Mouse (Mus musculus) left cerebral cortex, adult 18-20 months (tissue): Measurements from ENCODE around the gene Cxcl16. TPM values are rescaled to one million over a fixed set of nuclear protein-coding genes. Genes with fewer than 3 reads are reported as not detected.

Experiments used
- DNase-seq, 2 experiments: peaks; one replicate each; pipeline ENCODE4 v3.0.0; 2021 to 2022; ENCODE audit warnings: low spot score in 2 of 2, mixed read lengths in 1 of 2
- microRNA-seq, 2 experiments: library from miRNA; unstranded; fragments of <30 nt; microRNA quantifications; one replicate each; pipeline ENCODE4 v1.2.0; 2021
- total RNA-seq, 2 experiments: library from RNA; stranded (reverse); gene quantifications; 2 replicates each; pipeline ENCODE4 v1.2.3; 2021

Cxcl16 gene
- total RNA-seq, 2 experiments from 2014 or later = 0.42 to 1.4 TPM

DNA sequence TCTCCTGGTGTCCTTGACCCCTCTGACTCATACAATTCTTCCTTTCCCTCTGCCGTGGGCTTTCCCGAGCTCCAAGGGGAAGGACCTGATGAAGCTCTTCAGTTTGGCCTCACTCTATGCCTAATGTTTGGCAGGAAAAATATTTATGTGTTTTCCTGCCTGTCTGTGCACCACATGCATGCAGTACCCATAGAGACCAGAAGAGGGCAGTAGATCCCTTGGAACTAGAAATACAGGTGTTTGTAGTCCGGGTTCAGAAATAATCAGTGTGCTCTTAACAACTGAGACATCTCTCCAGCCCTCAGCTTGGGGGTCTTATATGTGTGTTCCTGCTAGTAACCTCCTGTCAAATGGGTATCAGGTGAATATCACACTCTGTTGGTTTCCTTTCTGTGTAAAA, 45.8 kb downstream of the Cxcl16 start:
- peak; percentile 61 to 78 for DNase-seq

DNA sequence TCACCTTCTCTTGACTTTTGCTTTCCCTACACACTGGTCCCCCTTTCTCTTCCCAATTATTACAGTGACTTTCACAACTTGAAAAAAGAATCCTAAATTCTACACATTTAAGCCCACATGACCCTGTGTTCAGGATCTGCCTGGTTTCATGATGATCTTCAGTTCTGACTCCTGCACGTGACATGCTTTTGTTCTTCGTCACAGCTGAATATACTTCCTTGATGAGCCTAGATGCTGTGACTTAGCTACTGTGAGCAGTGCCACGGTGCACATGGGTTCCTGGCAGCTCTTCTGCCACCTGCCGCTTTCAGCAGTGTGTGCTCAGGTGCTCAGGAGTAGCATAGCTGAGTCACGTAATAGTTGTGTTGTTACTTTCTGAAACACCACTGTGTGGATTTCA, 47.2 kb downstream of the Cxcl16 start:
- no peak for DNase-seq

- no peak for DNase-seq
Observed at GRCm38 (mm10) chr11:70410297-70410643, 49.5 kb downstream of the Cxcl16 start.

DNA sequence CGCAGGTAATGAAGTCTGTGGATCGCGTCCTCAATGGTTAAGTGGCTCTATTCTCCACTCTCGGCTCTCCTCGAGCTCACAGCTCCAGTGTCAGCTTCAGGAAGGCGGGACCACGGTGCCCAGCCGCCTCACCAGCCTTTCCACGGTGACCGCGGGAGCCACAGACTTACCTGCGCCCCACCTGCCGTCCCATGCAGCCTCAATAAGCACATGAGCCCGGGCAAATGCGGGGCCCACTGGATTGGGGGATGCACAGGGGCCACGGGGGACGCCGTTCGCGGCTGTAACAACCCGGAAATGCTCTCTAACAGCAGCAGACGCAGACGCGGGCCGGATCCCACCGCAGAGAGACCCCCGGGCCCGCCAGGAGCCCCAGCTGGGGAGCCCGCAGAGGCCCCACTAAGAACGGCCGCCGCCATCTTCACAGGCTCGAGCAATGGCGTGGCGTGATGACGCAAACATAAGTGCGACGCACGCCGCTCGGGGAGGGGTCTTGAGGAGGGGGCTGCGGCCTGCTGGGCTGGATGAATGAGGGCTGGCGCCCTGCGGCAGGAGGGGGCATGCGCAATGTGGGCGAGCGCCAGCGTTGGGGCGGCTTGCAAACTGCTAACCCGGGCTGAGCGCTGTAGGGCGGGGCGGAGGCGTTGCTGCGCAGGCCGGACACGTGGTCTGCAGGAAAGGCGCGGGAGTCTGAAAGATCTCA, 50.0 kb downstream of the Cxcl16 start, which contains the start of gene Pelp1:
Gene Pelp1 (minus strand): TSS at position 438 of the 703 bp plus-strand sequence.
- DNase-seq = peak; percentile 74 to 89

Small RNA genes lying within 50 kb of the gene (microRNA-seq; reads per million reads assigned to microRNA genes)
- gene Mir7115 = 2.1 to 4.7 reads per million in 2 experiments

Other genes with a start within 250 kb of the Cxcl16 start
- gene Slc16a11, start 247.2 kb downstream of the Cxcl16 start, total RNA-seq = 10 to 100 TPM; 34.2 to 35.5 TPM
- gene Slc16a13, start 238.9 kb downstream of the Cxcl16 start, total RNA-seq = 1 to 10 TPM; 5.2 to 8.0 TPM
- 1 to 10 TPM; 1.2 to 3.2 TPM for gene Bcl6b, start 230.2 kb downstream of the Cxcl16 start, total RNA-seq
- 10 to 100 TPM; 44.6 to 47.2 TPM for gene 0610010K14Rik, start 222.1 kb downstream of the Cxcl16 start, total RNA-seq
- gene Gm21988, start 220.2 kb downstream of the Cxcl16 start, total RNA-seq = 1 to 10 TPM; 3.0 to 4.8 TPM
- 100 to 1,000 TPM; 269 to 280 TPM for gene Rnasek, start 220.1 kb downstream of the Cxcl16 start, total RNA-seq
- under 1 TPM; 0.44 to 0.47 TPM for gene Alox12, start 204.6 kb downstream of the Cxcl16 start, total RNA-seq
- gene Alox12e, start 137.4 kb downstream of the Cxcl16 start, total RNA-seq = under 1 TPM; 0.19 to 0.40 TPM
- gene Alox15, start 108.0 kb downstream of the Cxcl16 start, total RNA-seq = not detected
- 10 to 100 TPM; 33.1 to 34.6 TPM for gene Pelp1, start 50.0 kb downstream of the Cxcl16 start, total RNA-seq
- 10 to 100 TPM; 68.1 to 76.7 TPM for gene Arrb2, start 27.3 kb downstream of the Cxcl16 start, total RNA-seq
- 10 to 100 TPM; 13.9 to 15.4 TPM for gene Med11, start 8.1 kb downstream of the Cxcl16 start, total RNA-seq
- 1 to 10 TPM in 1 of 2 experiments, under 1 TPM in 1; 0.23 to 1.4 TPM for gene Zmynd15, start 551 bp downstream of the Cxcl16 start, total RNA-seq
- gene Tm4sf5, start 45.3 kb upstream of the Cxcl16 start, total RNA-seq = under 1 TPM in 1 of 2 experiments, not detected in 1; 0.37 TPM
- gene Vmo1, start 54.6 kb upstream of the Cxcl16 start, total RNA-seq = not detected
- not detected for gene Gltpd2, start 59.2 kb upstream of the Cxcl16 start, total RNA-seq
- 100 to 1,000 TPM; 184 to 189 TPM for gene Psmb6, start 65.4 kb upstream of the Cxcl16 start, total RNA-seq
- not detected for gene Gm40193, start 73.0 kb upstream of the Cxcl16 start, total RNA-seq
- gene Pld2, start 80.1 kb upstream of the Cxcl16 start, total RNA-seq = 10 to 100 TPM; 13.3 to 15.8 TPM
- gene Mink1, start 102.9 kb upstream of the Cxcl16 start, total RNA-seq = 100 to 1,000 TPM; 396 to 435 TPM
- under 1 TPM in 1 of 2 experiments, not detected in 1; 0.65 TPM for gene 4930544D05Rik, start 155.9 kb upstream of the Cxcl16 start, total RNA-seq
- gene Chrne, start 159.2 kb upstream of the Cxcl16 start, total RNA-seq = under 1 TPM in 1 of 2 experiments, not detected in 1; 0.63 TPM
- not detected for gene Gp1ba, start 179.1 kb upstream of the Cxcl16 start, total RNA-seq
- 10 to 100 TPM; 86.4 to 90.1 TPM for gene Rnf167, start 187.3 kb upstream of the Cxcl16 start, total RNA-seq
- gene Slc25a11, start 187.5 kb upstream of the Cxcl16 start, total RNA-seq = 100 to 1,000 TPM; 120 to 124 TPM
- 100 to 1,000 TPM; 224 to 231 TPM for gene Pfn1, start 194.7 kb upstream of the Cxcl16 start, total RNA-seq
- gene Eno3, start 197.2 kb upstream of the Cxcl16 start, total RNA-seq = 1 to 10 TPM; 7.3 to 8.8 TPM
- gene Spag7, start 209.4 kb upstream of the Cxcl16 start, total RNA-seq = 10 to 100 TPM; 47.5 to 52.8 TPM
- 100 to 1,000 TPM; 217 to 224 TPM for gene Camta2, start 228.1 kb upstream of the Cxcl16 start, total RNA-seq
- gene Inca1, start 240.2 kb upstream of the Cxcl16 start, total RNA-seq = 1 to 10 TPM; 1.8 to 2.2 TPM
- gene Kif1c, start 240.6 kb upstream of the Cxcl16 start, total RNA-seq = 10 to 100 TPM; 54.8 to 57.7 TPM